Mouse (Mus musculus) heart, embryonic 13.5 days (tissue): ENCODE data around the gene Gm21190. TPM values are rescaled to one million over a fixed set of nuclear protein-coding genes. Genes with fewer than 3 reads are reported as not detected.
"Not testable (repeated sequence)": the region's sequence is repeated elsewhere in the genome, so short reads cannot be mapped to it uniquely, and the experiment has no call there.

Source experiments
- ATAC-seq: fragments of 200-750 bp; cut with Nextera tagmentation; 2 replicates; pipeline ENCODE4 v1.8.0; 2017; ENCODE audit warnings: moderate TSS enrichment; ENCODE audit not compliant: insufficient number of reproducible peaks, low FRiP score, low TSS enrichment; ENCODE audit errors: extremely low read depth
- H3K27ac ChIP-seq: fragments of 300-500 bp; sonication (generic); replicated peaks from 2 replicates; pipeline ENCODE4 v1.5.1; 2015; ENCODE audit warnings: moderate library complexity, mild to moderate bottlenecking, inconsistent platforms
- H3K27me3 ChIP-seq: fragments of 300-500 bp; sonication (generic); replicated peaks from 2 replicates; pipeline ENCODE4 v1.6.1; 2015; ENCODE audit warnings: mild to moderate bottlenecking, inconsistent platforms
- H3K36me3 ChIP-seq: fragments of 300-500 bp; sonication (generic); 2 replicates; pipeline ENCODE4 v1.6.1; 2015; ENCODE audit warnings: mild to moderate bottlenecking, inconsistent platforms
- H3K4me1 ChIP-seq: fragments of 300-500 bp; sonication (generic); 2 replicates; pipeline ENCODE4 v1.6.1; 2015; ENCODE audit warnings: inconsistent platforms
- H3K4me2 ChIP-seq: fragments of 300-500 bp; sonication (generic); 2 replicates; pipeline ENCODE4 v1.6.1; 2015; ENCODE audit warnings: inconsistent platforms, mild to moderate bottlenecking, moderate library complexity
- H3K4me3 ChIP-seq: fragments of 300-500 bp; sonication (generic); 2 replicates; pipeline ENCODE4 v1.5.1; 2015; ENCODE audit warnings: moderate library complexity, mild to moderate bottlenecking, inconsistent platforms
- H3K9ac ChIP-seq: fragments of 300-500 bp; sonication (generic); 2 replicates; pipeline ENCODE4 v1.6.1; 2015; ENCODE audit warnings: inconsistent platforms, mild to moderate bottlenecking, moderate library complexity
- H3K9me3 ChIP-seq: fragments of 300-500 bp; sonication (generic); 2 replicates; pipeline ENCODE4 v1.6.1; 2016; ENCODE audit warnings: inconsistent platforms
- WGBS: fragments of 180-500 bp; shearing (Covaris S2); methylation state at CpG from one replicate; pipeline ENCODE4 v1.1.7; 2015; ENCODE audit warnings: mixed read lengths; 5-methylcytosine and 5-hydroxymethylcytosine counted together
- polyA plus RNA-seq: library from polyadenylated mRNA; unstranded; fragments of >200 nt; fragmentation: Nextera tagmentation; extraction: Ambion mirVana; gene quantifications from 2 replicates; pipeline ENCODE4 v1.2.1, GENCODE M21; 2015

The Gm21190 gene
- polyA plus RNA-seq, 1 experiment from 2014 or later: not detected

DNA sequence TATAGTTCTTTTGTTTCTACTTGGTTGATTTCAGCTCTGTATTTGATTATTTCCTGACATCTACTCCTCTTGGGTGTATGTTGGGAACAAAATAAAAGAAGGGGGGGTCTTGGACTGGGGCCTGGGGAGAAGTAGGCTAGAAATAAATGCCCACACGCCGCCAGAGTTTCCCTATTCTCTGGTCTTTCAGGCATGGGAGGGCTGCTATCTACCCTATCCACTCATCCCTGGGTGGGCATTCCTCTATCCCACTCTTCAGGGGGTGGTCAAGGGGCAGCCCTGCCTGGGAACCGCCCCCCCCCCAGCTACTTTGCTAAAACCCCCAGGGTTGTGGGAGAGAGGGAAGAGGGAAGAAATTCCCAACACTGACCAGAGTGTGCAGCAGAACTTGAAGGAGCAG lies 16.8 kb downstream of the Gm21190 start:
- H3K9ac ChIP-seq, H3K27me3 ChIP-seq, H3K36me3 ChIP-seq, H3K27ac ChIP-seq, H3K4me1 ChIP-seq, H3K4me2 ChIP-seq, ATAC-seq, H3K4me3 ChIP-seq: not testable (repeated sequence)
- H3K9me3 ChIP-seq: peaks cover 31% of the 10 kb centered on the region
- WGBS: 56% methylated on average over 3 of the region's 3 CpGs

GRCm38 (mm10) chr5:15509911-15510310 lies 19.1 kb downstream of the Gm21190 start:
- WGBS: 68% methylated on average over 1 of the region's 1 CpGs
- H3K4me1 ChIP-seq, H3K9ac ChIP-seq, H3K27me3 ChIP-seq, H3K27ac ChIP-seq, H3K4me3 ChIP-seq, H3K4me2 ChIP-seq, H3K36me3 ChIP-seq: not testable (repeated sequence)
- H3K9me3 ChIP-seq: peaks cover 32% of the 10 kb centered on the region
- peak; percentile 48; the same call in 1 of the 2 replicates for ATAC-seq

DNA sequence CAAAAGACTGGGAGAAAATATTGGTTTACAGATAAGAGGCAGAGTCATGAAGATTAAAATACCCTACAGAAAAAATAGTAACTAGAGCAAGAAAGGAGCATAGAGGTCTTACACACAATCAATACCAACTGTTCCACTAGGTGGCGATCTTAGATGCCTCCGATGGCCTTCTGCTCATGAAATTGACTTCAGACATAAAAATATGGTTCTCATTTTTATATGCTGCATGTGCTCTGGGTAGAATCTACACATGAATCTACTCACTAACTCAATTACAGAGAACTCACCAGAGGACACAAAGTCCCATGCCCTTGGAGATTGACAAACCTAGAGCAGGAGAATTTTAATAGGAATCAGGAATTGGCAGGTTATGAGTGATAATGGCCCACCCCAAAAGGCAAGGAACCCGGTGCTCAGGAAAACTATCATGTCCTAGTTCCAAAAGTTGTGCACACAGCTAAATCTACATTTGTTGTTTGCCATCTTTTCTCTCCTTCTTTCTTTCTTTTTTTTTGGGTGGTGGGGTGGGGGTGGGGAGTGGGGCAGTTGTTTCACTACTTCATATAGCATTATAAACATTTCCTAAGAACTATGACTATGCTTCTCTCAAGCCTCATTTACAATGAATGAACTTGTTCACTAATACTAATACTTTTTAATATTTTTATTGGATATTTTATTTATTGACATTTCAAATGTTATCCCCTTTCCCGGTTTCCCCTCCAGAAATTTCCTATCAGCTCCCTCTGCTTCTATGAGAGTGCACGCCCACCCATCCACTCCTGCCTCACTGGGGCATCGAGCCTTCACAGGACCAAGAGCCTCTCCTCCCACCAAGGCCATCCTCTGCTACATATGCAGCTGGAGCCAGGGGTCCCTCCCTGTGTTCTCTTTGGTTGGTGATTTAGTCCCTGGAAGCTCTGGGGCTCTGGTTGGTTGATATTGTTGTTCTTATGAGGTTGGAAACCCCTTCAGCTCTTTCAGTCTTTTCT lies 20.3 kb downstream of the Gm21190 start:
- not testable (repeated sequence) for H3K27me3 ChIP-seq, H3K36me3 ChIP-seq, H3K4me1 ChIP-seq, H3K4me2 ChIP-seq, H3K4me3 ChIP-seq, H3K27ac ChIP-seq, H3K9ac ChIP-seq, ATAC-seq
- WGBS: 50% methylated on average over 6 of the region's 6 CpGs
- H3K9me3 ChIP-seq: peaks cover 36% of the 10 kb centered on the region

DNA sequence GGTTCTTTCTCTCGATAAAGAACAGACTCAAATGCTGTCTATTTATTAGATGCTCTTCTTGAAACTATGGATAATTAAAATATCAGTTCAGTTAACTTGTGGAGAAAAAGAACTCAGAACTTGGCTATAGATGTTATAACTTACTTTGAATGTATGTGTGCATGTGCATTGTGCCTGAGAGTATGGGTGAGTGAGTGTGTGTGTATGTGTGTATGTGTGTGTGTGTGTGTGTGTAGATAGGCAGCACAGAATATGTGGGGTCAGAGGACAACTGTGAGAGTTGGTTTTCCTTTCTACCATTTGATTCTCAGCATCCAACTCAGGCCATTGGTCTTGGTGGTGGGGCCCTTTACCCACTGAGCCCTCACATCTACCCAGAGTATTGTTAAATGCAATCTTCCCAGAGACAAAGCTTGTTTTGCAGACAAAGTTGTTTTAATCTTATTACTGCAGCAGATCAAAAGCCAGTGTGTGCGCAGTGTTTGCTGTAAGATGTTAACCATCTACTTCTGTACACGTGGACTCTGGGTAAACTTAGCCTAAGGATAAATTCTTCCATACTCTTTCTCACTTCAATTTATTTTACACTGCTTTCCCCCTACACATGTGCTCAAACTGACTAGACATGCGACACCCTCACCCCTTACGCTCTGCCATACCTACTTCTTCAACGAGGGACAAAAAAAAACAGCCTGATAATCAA lies 21.1 kb downstream of the Gm21190 start:
- H3K4me3 ChIP-seq, H3K36me3 ChIP-seq: not testable (repeated sequence)
- peak; percentile 65; the same call in 1 of the 2 replicates for ATAC-seq

GRCm38 (mm10) chr5:15507309-15507619 lies 21.8 kb downstream of the Gm21190 start:
- H3K36me3 ChIP-seq: no peaks in the 10 kb centered on the region
- H3K9me3 ChIP-seq: peaks cover 38% of the 10 kb centered on the region
- no peak for ATAC-seq
- 66% methylated on average over 3 of the region's 3 CpGs for WGBS
- H3K27ac ChIP-seq: no peak overlapping the region
- no peaks in the 10 kb centered on the region for H3K27me3 ChIP-seq
- H3K4me2 ChIP-seq: no peak overlapping the region
- H3K4me1 ChIP-seq: no peaks in the 10 kb centered on the region
- no peak overlapping the region for H3K9ac ChIP-seq
- H3K4me3 ChIP-seq: no peak overlapping the region

More for the DNA sequence above, 21.1 kb downstream of the Gm21190 start:
- H3K4me2 ChIP-seq, H3K27me3 ChIP-seq, H3K4me1 ChIP-seq, H3K9ac ChIP-seq, H3K27ac ChIP-seq: not testable (repeated sequence)
- peaks cover 38% of the 10 kb centered on the region for H3K9me3 ChIP-seq
- 57% methylated on average over 6 of the region's 6 CpGs for WGBS

DNA sequence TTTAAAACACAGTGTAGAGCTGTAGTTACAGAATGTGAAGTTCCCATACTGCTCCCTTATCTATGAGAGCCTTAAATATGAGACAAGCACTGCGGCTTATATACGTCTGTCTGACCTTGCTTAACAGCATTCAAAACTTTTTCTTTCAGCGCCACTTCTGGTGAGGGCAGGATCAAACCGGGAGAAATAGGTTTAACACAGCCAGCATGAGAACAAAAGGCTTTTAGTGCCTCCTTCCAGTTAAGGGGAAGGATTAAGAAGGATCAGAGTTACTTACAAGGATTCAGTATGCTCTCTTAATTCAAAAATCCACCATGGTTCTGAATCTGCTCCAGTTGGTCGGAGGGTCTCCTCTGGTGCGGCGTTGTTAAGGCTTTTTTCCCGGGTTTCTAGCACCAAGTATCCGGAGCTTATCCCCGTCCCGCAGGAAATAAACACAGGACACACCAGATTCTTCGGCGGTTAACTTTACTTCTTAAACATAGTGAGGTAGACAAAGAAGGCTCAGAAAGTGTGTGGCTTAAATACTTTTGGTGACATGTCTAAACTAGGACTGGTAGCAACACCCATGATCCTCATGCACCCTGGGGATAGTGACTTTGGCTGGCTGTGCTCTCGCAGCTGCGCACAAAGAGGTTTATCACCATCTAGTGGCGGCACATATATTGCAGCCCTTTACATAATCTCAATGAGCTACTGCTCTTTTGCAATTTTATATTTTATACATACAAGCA lies 22.3 kb downstream of the Gm21190 start:
- 40% methylated on average over 16 of the region's 16 CpGs for WGBS
- Histone ChIP-seq H3K4me2 (peak overlapping the region; percentile 43), H3K9me3 (peaks cover 35% of the 10 kb centered on the region), H3K27me3 (no peaks in the 10 kb centered on the region), H3K27ac (no peak overlapping the region), H3K4me3 (peak overlapping the region; percentile 22), H3K4me1 (no peaks in the 10 kb centered on the region), H3K36me3 (no peaks in the 10 kb centered on the region), H3K9ac (peak overlapping the region; percentile 4; the same call in 1 of the 2 replicates)
- ATAC-seq: 0 out of 2 replicates have a peak, but pooled peaks have one; percentile 25

DNA sequence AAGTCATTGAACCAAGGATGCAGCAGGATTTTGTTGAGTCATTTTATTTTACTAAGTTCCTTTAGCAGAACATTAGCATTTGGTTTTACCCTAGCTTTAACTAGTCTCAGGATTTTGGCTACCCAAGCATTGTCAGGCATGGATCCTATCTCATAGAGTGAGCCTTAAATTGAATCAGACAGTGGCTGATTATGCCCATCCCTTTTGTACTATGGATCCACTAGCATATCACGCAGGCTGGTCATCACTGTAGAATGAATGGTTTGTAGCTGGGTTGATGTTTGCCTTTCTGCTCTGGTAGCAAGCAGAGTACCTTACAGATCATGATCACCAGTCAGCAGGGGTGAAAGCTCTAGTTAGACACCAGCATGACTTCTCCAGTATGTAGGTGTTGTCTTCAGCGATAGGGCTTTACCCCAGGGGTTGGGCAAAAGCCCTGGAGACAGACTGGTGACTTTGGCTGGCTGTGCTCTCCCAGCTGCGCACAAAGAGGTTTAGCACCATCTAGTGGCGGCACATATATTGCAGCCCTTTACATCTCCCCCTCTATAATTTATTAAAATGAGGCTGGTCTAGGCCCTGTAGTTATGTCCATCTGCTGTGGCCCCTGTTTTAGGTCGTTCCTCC lies 30.1 kb downstream of the Gm21190 start:
- WGBS: 28% methylated on average over 5 of the region's 5 CpGs
- not testable (repeated sequence) for H3K27me3 ChIP-seq, H3K4me2 ChIP-seq, H3K9ac ChIP-seq, H3K27ac ChIP-seq, H3K4me1 ChIP-seq, H3K4me3 ChIP-seq, H3K36me3 ChIP-seq
- peaks cover 32% of the 10 kb centered on the region for H3K9me3 ChIP-seq
- peak; percentile 87 for ATAC-seq

GRCm38 (mm10) chr5:15498350-15498749 lies 30.7 kb downstream of the Gm21190 start:
- 60% methylated on average over 3 of the region's 3 CpGs for WGBS
- not testable (repeated sequence) for ATAC-seq, H3K27ac ChIP-seq, H3K4me2 ChIP-seq, H3K4me3 ChIP-seq, H3K27me3 ChIP-seq, H3K9ac ChIP-seq, H3K36me3 ChIP-seq, H3K4me1 ChIP-seq
- peaks cover 35% of the 10 kb centered on the region for H3K9me3 ChIP-seq

GRCm38 (mm10) chr5:15490934-15491333 lies 38.1 kb downstream of the Gm21190 start:
- ATAC-seq: peak; percentile 51; the same call in 1 of the 2 replicates
- not testable (repeated sequence) for H3K4me1 ChIP-seq, H3K36me3 ChIP-seq, H3K27me3 ChIP-seq, H3K27ac ChIP-seq, H3K4me3 ChIP-seq, H3K4me2 ChIP-seq, H3K9ac ChIP-seq
- peaks cover 34% of the 10 kb centered on the region for H3K9me3 ChIP-seq
- WGBS: 51% methylated on average over 2 of the region's 2 CpGs

- ATAC-seq: no peak; the same call in 1 of the 2 replicates
Measured at GRCm38 (mm10) chr5:15488743-15489142, 40.3 kb downstream of the Gm21190 start.

GRCm38 (mm10) chr5:15484616-15485015 lies 44.4 kb downstream of the Gm21190 start:
- not testable (repeated sequence) for H3K27me3 ChIP-seq, H3K9ac ChIP-seq, ATAC-seq, H3K36me3 ChIP-seq, H3K27ac ChIP-seq, H3K4me2 ChIP-seq, H3K4me3 ChIP-seq, H3K4me1 ChIP-seq
- WGBS: 18% methylated on average over 2 of the region's 2 CpGs
- peaks cover 32% of the 10 kb centered on the region for H3K9me3 ChIP-seq

More at GRCm38 (mm10) chr5:15488743-15489142, 40.3 kb downstream of the Gm21190 start:
- Histone ChIP-seq H3K4me3 (no peak overlapping the region), H3K4me2 (no peak overlapping the region), H3K9ac (no peak overlapping the region), H3K27ac (no peak overlapping the region), H3K4me1 (no peaks in the 10 kb centered on the region), H3K9me3 (peaks cover 38% of the 10 kb centered on the region), H3K27me3 (no peaks in the 10 kb centered on the region), H3K36me3 (no peaks in the 10 kb centered on the region)
- WGBS: 72% methylated on average over 5 of the region's 5 CpGs
